10 mouse cellular contexts compared by ENCODE assay signal in the genomic region with DNA sequence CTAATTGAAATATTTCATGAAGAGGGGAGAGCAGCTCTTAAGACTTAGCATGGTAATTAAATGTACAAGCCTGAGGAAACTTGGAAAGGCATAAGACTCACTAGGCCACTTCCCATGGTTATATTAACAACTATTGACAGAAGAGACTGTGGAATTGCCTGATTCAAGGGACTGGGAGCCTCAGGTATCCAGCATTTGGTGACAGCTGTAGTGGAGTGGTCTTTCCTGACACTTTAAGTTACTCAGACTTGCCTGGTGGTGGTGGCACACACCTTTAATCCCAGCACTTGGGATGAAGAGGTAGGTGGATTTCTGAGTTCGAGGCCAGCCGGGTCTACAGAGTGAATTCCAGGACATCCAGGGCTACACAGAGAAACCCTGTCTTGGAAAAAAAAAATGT. TPM values are rescaled to one million over a fixed set of nuclear protein-coding genes. Genes with fewer than 3 reads are reported as not detected.
A peak's percentile ranks its signal among the peaks of the same experiment; 100 is the strongest.
DNase-seq lines count a peak whose midpoint lies in the region; ATAC-seq and TF ChIP-seq lines count a peak whose summit lies in the region.
"Had no signal": no experiment of that assay in that cellular context is flagged by ENCODE, and none has a peak within 500 bp of the region (broad histone marks: within the 10 kb centered on the region; RNA-seq: fewer than 3 reads in every experiment).

No protein-coding gene starts in this region.

- H3K36me3 ChIP-seq in kidney, embryonic 16.5 days (ENCODE audit: insufficient read depth, low read length), result peaks cover 15% of the 10 kb centered on the region
- H3K36me3 ChIP-seq in embryonic facial prominence, embryonic 14.5 days (ENCODE audit: control insufficient read depth, insufficient read depth, low read length), result peaks cover 16% of the 10 kb centered on the region; the same call in 1 of the 2 replicates
- H3K36me3 ChIP-seq in intestine, embryonic 16.5 days (ENCODE audit: control insufficient read depth, insufficient read depth, low read length), result no peaks in the 10 kb centered on the region
- H3K36me3 ChIP-seq in midbrain, postnatal 0 days (ENCODE audit: insufficient read depth, low read length), result no peaks in the 10 kb centered on the region; the same call in 1 of the 2 replicates

- DNase-seq in kidney, adult 8-10 months, result no peak
- DNase-seq in embryonic facial prominence, embryonic 14.5 days (ENCODE audit: low spot score), result no peak
- DNase-seq in midbrain, postnatal 0 days (ENCODE audit: low spot score), result no peak
- no peak for DNase-seq in adrenal gland, postnatal 14 days
- DNase-seq in retina, postnatal 1 day, result no peak
- DNase-seq in right cerebral cortex, postnatal 25 days, result no peak

- H3K9me3 ChIP-seq in kidney, embryonic 16.5 days (ENCODE audit: low read length), result peaks cover 17% of the 10 kb centered on the region; the same call in 1 of the 2 replicates
- peaks cover 26% of the 10 kb centered on the region for H3K9me3 ChIP-seq in embryonic facial prominence, embryonic 14.5 days (ENCODE audit: control insufficient read depth, low read length)
- no peaks in the 10 kb centered on the region for H3K9me3 ChIP-seq in intestine, embryonic 16.5 days (ENCODE audit: control insufficient read depth, low read length)
- no peaks in the 10 kb centered on the region for H3K9me3 ChIP-seq in midbrain, postnatal 0 days (ENCODE audit: low read length)

- H3K4me2 ChIP-seq in kidney, embryonic 16.5 days (replicated peaks; ENCODE audit: low read depth, low read length), result peak overlapping the region; percentile 73
- H3K4me2 ChIP-seq in embryonic facial prominence, embryonic 14.5 days (ENCODE audit: low read depth, low read length), result peak overlapping the region; percentile 68
- H3K4me2 ChIP-seq in intestine, embryonic 16.5 days (ENCODE audit: low read depth, low read length), result peak overlapping the region; percentile 86
- H3K4me2 ChIP-seq in midbrain, postnatal 0 days (ENCODE audit: low read depth, low read length, poor library complexity, severe bottlenecking), result peak overlapping the region; percentile 54

- no peak overlapping the region for H3K27ac ChIP-seq in kidney, embryonic 16.5 days (ENCODE audit: low read length)
- no peak overlapping the region for H3K27ac ChIP-seq in embryonic facial prominence, embryonic 14.5 days (replicated peaks; ENCODE audit: low read depth, low read length)
- H3K27ac ChIP-seq in intestine, embryonic 16.5 days (ENCODE audit: low read length), result no peak overlapping the region
- no peak overlapping the region for H3K27ac ChIP-seq in midbrain, postnatal 0 days (ENCODE audit: low read depth, low read length)

- WGBS in kidney, embryonic 16.5 days, result 100% methylated on average over 2 of the region's 2 CpGs
- WGBS in embryonic facial prominence, embryonic 14.5 days, result 97% methylated on average over 2 of the region's 2 CpGs
- 92% methylated on average over 2 of the region's 2 CpGs for WGBS in intestine, embryonic 16.5 days
- WGBS in midbrain, postnatal 0 days, result 98% methylated on average over 2 of the region's 2 CpGs

- H3K9ac ChIP-seq in kidney, embryonic 16.5 days (replicated peaks; ENCODE audit: low read length), result no peak overlapping the region
- H3K9ac ChIP-seq in embryonic facial prominence, embryonic 14.5 days (ENCODE audit: low read depth, low read length), result peak overlapping the region; percentile 69; the same call in 1 of the 2 replicates
- no peak overlapping the region for H3K9ac ChIP-seq in intestine, embryonic 16.5 days (ENCODE audit: low read depth, low read length)
- H3K9ac ChIP-seq in midbrain, postnatal 0 days (replicated peaks; ENCODE audit: low read length, poor library complexity, severe bottlenecking), result 0 out of 2 replicates have a peak overlapping the region, but pooled peaks have one; percentile 13

- no peaks in the 10 kb centered on the region for H3K27me3 ChIP-seq in kidney, embryonic 16.5 days (ENCODE audit: insufficient read depth, low read length)
- no peaks in the 10 kb centered on the region for H3K27me3 ChIP-seq in embryonic facial prominence, embryonic 14.5 days (replicated peaks; ENCODE audit: control insufficient read depth, insufficient read depth, low read length)
- no peaks in the 10 kb centered on the region for H3K27me3 ChIP-seq in intestine, embryonic 16.5 days (replicated peaks; ENCODE audit: control insufficient read depth, insufficient read depth, low read length)
- H3K27me3 ChIP-seq in midbrain, postnatal 0 days (ENCODE audit: insufficient read depth, low read length), result no peaks in the 10 kb centered on the region

- no peak overlapping the region for H3K4me3 ChIP-seq in kidney, embryonic 16.5 days (ENCODE audit: low read length)
- H3K4me3 ChIP-seq in embryonic facial prominence, embryonic 14.5 days (ENCODE audit: low read depth, low read length), result peak overlapping the region; percentile 78
- peak overlapping the region; percentile 94; the same call in 1 of the 2 replicates for H3K4me3 ChIP-seq in intestine, embryonic 16.5 days (ENCODE audit: low read length)
- peak overlapping the region; percentile 88; the same call in 1 of the 2 replicates for H3K4me3 ChIP-seq in midbrain, postnatal 0 days (ENCODE audit: low read depth, low read length)

- peaks cover 19% of the 10 kb centered on the region for H3K4me1 ChIP-seq in kidney, embryonic 16.5 days (ENCODE audit: insufficient read depth, low read length)
- H3K4me1 ChIP-seq in embryonic facial prominence, embryonic 14.5 days (ENCODE audit: control insufficient read depth, insufficient read depth, low read length), result peaks cover 18% of the 10 kb centered on the region
- peaks cover 11% of the 10 kb centered on the region for H3K4me1 ChIP-seq in intestine, embryonic 16.5 days (ENCODE audit: control insufficient read depth, insufficient read depth, low read length)
- H3K4me1 ChIP-seq in midbrain, postnatal 0 days (ENCODE audit: insufficient read depth, low read length), result peaks cover 4% of the 10 kb centered on the region; the same call in 1 of the 2 replicates

- no peak for TF ChIP-seq CTCF in midbrain, postnatal 0 days (IDR thresholded peaks at IDR 0.05)

- ATAC-seq in kidney, embryonic 16.5 days (ENCODE audit: low FRiP score, low TSS enrichment), result no peak
- ATAC-seq in embryonic facial prominence, embryonic 14.5 days (ENCODE audit: low read depth), result no peak
- no peak for ATAC-seq in intestine, embryonic 16.5 days
- ATAC-seq in midbrain, postnatal 0 days (ENCODE audit: low FRiP score), result no peak

RNA-seq across cellular contexts. Expression of gene Nelfa, which starts 1.0 kb away (rescaled TPM):
- polyA plus RNA-seq in kidney, embryonic 16.5 days (2015; fragmentation: Nextera tagmentation; extraction: Ambion mirVana), result 64.1 and 70.2 TPM in 2 replicates
- polyA plus RNA-seq in embryonic facial prominence, embryonic 14.5 days (2014; fragmentation: Nextera tagmentation; extraction: Ambion mirVana), result 46.7 and 51.1 TPM in 2 replicates
- 44.1 and 48.8 TPM in 2 replicates for polyA plus RNA-seq in intestine, embryonic 16.5 days (2015; fragmentation: Nextera tagmentation; extraction: Ambion mirVana)
- total RNA-seq in midbrain, postnatal 0 days (2014; rRNA removed), result 26.1 and 29.6 TPM in 2 replicates
- polyA plus RNA-seq in midbrain, postnatal 0 days (2015; fragmentation: Nextera tagmentation; extraction: Ambion mirVana), result 32.5 and 34.9 TPM in 2 replicates
- total RNA-seq in adrenal gland, postnatal 14 days (2021), result 18.3 and 23.0 TPM in 2 replicates

RNA-seq across cellular contexts. Expression of gene Gm1673, which starts 46.0 kb away (rescaled TPM):
- 91.1 and 91.5 TPM in 2 replicates for polyA plus RNA-seq in kidney, embryonic 16.5 days (2015; fragmentation: Nextera tagmentation; extraction: Ambion mirVana)
- polyA plus RNA-seq in embryonic facial prominence, embryonic 14.5 days (2014; fragmentation: Nextera tagmentation; extraction: Ambion mirVana), result 78.7 and 81.0 TPM in 2 replicates
- 44.5 and 54.0 TPM in 2 replicates for polyA plus RNA-seq in intestine, embryonic 16.5 days (2015; fragmentation: Nextera tagmentation; extraction: Ambion mirVana)
- total RNA-seq in midbrain, postnatal 0 days (2014; rRNA removed), result 635 and 874 TPM in 2 replicates
- 837 and 845 TPM in 2 replicates for polyA plus RNA-seq in midbrain, postnatal 0 days (2015; fragmentation: Nextera tagmentation; extraction: Ambion mirVana)
- 10.8 and 19.4 TPM in 2 replicates for total RNA-seq in adrenal gland, postnatal 14 days (2021)
- total RNA-seq: megakaryocyte-erythroid progenitor cell, adult 5-6 weeks had no signal

RNA-seq across cellular contexts. Expression of gene Nat8l, which starts 58.6 kb away (rescaled TPM):
- 0.35 and 0.42 TPM in 2 replicates for polyA plus RNA-seq in kidney, embryonic 16.5 days (2015; fragmentation: Nextera tagmentation; extraction: Ambion mirVana)
- 0.31 and 0.38 TPM in 2 replicates for polyA plus RNA-seq in embryonic facial prominence, embryonic 14.5 days (2014; fragmentation: Nextera tagmentation; extraction: Ambion mirVana)
- 0.17 and 0.22 TPM in 2 replicates for polyA plus RNA-seq in intestine, embryonic 16.5 days (2015; fragmentation: Nextera tagmentation; extraction: Ambion mirVana)
- total RNA-seq in midbrain, postnatal 0 days (2014; rRNA removed), result 42.9 and 46.6 TPM in 2 replicates
- polyA plus RNA-seq in midbrain, postnatal 0 days (2015; fragmentation: Nextera tagmentation; extraction: Ambion mirVana), result 5.3 and 6.1 TPM in 2 replicates
- 17.1 and 18.7 TPM in 2 replicates for total RNA-seq in adrenal gland, postnatal 14 days (2021)
- total RNA-seq: megakaryocyte-erythroid progenitor cell, adult 5-6 weeks had no signal
- polyA plus RNA-seq: inflammation-experienced regulatory T-cells, adult 6 months had no signal

Comparison
In these comparisons a context has a peak if more than half of its experiments do, and no peak if none do; other contexts are left out.
1. H3K9ac ChIP-seq: peak in embryonic facial prominence, embryonic 14.5 days (single experiment) and midbrain, postnatal 0 days (single experiment); none in kidney, embryonic 16.5 days (single experiment) and intestine, embryonic 16.5 days (single experiment).
2. Peak in every context shown above with its lines, with median percentiles within 50 percentile points of each other: H3K4me2 ChIP-seq.